Mouse (Mus musculus): ENCODE results near the gene Sytl3.

Sytl3 gene

GRCm38 (mm10) chr17:6752375-6752774 is 93.5 kb downstream of the Sytl3 start:
- no peak for DNase-seq (ENCODE audit: low read depth, low spot score)

- no peak for DNase-seq (ENCODE audit: low read depth, low spot score)
Measured at GRCm38 (mm10) chr17:6755176-6755575, 96.3 kb downstream of the Sytl3 start.

GRCm38 (mm10) chr17:6755873-6756272 is 97.0 kb downstream of the Sytl3 start:
- DNase-seq (ENCODE audit: low read depth, low spot score): no peak

GRCm38 (mm10) chr17:6757902-6758301 is 99.0 kb downstream of the Sytl3 start:
- DNase-seq (ENCODE audit: low read depth, low spot score): no peak

DNA sequence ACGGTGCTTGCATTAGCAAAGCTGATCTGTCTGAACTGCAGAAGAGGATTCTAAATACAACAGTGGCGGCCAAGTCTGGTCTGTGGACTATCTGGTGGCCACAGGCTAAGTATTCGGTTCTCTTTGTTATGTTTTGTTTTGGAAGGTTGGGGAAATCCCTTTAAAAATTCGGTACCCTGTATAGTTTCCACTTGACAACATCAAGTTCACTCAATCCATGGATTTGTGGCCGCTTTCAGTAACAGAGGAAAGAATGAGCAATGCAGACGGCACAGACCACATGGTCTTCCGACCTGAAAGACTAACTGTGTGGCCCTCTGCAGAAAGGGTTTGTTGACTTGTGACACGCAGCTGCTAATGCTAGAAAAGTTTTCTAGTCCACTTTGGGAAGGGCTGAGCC is 100.0 kb downstream of the Sytl3 start:
- DNase-seq (ENCODE audit: low read depth, low spot score): no peak

DNA sequence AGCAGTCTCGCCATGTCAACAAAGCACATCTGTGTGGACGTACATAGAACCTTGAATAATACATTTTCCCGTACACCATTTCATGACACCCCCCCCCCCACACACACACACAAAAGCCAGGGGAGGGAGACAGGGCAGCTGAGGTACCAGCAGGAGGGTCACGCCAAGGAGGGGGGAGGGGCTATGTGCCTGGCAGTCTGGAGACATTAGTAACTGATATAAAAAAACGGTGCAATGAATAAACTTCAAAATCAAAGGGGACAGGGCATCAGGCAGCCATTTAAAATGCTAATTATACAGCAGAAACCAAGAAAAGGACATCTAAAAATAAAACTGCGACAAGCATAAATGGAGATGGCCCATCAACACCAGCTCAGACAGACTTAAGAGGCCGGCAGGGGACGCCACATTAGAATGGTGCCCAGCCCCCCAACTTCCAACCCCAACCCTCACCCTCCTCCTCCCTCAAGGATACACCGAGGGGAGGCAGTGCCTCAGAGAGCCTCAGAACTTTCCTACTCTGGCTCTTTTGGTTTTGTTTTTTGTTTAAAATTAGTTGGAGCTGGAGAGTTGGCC is 100.9 kb downstream of the Sytl3 start:
- DNase-seq (ENCODE audit: low read depth, low spot score): no peak

DNA sequence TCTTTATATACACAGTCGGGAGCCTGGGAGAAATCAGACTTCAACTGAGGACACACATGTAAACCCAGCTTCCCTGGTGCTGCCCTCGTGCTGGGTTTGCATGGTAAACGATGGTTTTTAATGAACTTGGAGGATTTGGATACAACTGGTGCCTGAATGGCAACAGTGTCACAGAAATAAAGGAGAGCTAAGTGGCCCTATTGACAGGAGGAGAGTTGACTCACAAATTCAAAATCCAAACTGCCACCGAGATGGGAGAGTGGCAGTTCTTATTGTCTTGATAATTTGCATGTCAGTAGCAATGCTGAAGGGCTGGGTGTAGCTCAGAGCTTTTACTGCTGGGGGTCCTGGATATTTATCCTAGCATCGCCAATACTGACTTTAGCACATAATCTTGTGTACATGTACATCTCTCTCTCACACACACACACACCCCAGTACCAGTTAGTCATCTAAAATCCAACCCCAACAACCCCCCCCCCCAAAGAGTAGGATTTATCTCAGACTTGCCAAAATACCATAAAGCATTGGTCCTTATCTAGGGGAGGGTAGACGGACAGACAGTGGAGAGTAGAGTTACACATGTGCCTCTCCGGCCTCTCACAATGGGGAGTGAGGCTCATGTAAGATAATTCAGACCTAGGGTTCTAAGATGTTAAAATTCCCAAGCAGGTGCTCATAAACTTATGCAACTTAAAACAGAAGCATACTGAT is 104.8 kb downstream of the Sytl3 start:
- no peak for DNase-seq (ENCODE audit: low read depth, low spot score)

DNA sequence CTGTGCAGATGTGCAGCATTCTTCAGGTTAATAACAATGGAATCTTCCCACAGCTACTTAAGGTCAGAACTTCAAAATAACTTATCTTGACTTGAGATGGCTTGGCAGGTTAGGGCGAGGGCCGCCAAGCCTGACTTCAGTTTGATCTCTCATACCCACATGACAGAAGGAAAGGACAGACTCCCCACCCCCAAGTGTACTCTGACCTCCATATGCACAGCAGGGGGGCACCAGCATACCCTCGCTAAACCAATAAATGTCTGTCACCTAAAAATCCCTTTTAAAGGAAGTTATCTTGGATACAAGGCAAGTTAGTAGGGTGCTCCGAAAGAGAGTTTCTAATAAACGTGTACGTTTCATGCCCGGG is 105.3 kb downstream of the Sytl3 start:
- DNase-seq (ENCODE audit: low read depth, low spot score): no peak

GRCm38 (mm10) chr17:6764730-6765129 is 105.8 kb downstream of the Sytl3 start:
- DNase-seq (ENCODE audit: low read depth, low spot score): no peak

DNA sequence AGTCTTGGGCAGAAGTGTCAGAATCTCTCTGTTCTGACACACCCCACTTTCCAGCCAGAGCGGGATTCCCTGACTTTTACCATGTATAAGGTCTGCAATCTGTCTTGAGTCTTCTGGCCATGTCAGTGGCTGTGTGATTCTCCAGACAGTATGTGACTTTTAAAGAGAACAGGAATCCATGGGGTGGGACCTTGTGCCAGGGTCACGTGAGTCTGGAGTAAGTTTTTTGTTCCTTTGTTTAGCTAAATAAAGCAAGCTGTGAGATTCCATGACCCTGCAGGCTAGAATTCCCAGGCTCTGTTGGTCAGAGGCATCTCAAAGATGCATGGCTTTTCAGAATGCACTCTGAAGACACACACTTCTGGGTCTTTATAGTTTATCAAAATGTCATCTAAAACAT is 107.0 kb downstream of the Sytl3 start:
- no peak for DNase-seq (ENCODE audit: low read depth, low spot score)

GRCm38 (mm10) chr17:6766823-6767222 is 107.9 kb downstream of the Sytl3 start:
- no peak for DNase-seq (ENCODE audit: low read depth, low spot score)

DNA sequence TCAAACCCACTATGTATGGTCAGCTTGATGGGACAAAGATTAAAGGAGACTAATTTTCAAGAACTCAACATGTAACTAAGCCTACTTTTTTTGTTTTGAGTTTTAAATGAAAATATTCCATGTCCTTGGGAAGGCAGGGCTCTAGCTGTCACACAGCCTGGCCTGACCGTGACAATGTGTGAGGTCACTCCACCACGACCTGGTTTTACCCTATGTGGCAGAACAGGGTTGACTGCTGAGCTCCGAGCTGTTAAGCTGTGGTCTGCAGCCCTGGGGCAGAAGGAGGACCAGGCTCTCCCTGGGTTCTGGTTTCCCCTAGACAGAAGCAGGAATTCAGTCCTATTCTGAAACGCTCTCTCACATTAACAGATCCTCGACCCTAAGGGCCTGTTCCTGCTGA is 108.9 kb downstream of the Sytl3 start:
- no peak for DNase-seq (ENCODE audit: low read depth, low spot score)

- no peak for DNase-seq (ENCODE audit: low read depth, low spot score)
Measured at GRCm38 (mm10) chr17:6768301-6768788, 109.5 kb downstream of the Sytl3 start.

GRCm38 (mm10) chr17:6769602-6770001 is 110.7 kb downstream of the Sytl3 start:
- DNase-seq (ENCODE audit: low read depth, low spot score): no peak

DNA sequence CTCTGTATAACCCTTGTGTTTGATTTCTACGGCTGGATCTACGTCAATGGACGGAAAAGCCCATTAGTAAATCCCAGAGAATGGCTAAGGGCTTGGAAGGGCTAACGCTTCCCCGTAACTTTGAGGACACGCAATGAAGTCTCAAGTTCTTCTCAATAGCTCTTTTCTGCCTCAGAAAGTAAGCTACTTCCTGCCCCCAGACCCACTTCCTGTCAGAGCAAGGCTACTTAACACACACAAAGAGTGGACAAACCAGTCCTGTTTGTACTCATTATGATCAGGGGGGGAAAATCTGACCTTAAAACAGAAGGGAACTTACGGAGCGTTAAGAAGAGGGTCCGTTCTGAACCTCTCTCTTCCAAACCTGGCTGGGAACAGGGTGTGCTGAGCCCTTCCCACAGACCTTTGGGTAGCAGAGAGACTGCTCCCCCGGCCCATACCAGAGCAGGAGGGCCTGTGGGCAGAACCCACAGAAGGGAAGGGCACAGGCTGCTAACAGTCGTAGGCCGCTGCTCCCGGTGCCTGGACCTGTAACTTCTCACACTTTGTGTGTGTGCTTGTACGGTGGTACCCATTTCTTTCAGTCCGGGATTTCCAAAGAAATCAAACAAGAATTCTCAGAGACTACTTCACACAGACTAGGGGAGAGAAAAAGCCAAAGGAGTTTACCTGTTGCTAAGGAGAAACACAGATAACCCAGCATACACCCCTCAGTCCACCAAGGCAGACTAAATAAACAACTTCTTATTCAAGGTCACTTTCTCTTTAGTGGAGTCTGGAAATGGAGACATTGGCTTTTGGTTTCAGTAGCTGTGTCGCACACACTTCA is 113.0 kb downstream of the Sytl3 start:
- no peak for DNase-seq (ENCODE audit: low read depth, low spot score)

DNA sequence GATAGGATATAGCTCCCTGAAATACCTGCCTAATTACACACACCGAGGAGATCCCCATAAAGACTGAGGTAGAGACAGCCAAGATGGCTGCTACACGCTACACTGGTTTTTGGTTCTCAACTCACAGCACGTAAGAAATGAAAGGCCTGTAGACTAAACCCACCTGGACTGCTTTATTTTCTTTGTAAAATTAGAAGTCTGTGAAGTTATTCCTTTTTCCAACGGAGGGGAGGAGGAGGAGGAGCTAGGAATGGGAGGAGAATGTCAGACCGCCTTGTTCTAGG is 113.5 kb downstream of the Sytl3 start:
- DNase-seq (ENCODE audit: low read depth, low spot score): no peak

DNA sequence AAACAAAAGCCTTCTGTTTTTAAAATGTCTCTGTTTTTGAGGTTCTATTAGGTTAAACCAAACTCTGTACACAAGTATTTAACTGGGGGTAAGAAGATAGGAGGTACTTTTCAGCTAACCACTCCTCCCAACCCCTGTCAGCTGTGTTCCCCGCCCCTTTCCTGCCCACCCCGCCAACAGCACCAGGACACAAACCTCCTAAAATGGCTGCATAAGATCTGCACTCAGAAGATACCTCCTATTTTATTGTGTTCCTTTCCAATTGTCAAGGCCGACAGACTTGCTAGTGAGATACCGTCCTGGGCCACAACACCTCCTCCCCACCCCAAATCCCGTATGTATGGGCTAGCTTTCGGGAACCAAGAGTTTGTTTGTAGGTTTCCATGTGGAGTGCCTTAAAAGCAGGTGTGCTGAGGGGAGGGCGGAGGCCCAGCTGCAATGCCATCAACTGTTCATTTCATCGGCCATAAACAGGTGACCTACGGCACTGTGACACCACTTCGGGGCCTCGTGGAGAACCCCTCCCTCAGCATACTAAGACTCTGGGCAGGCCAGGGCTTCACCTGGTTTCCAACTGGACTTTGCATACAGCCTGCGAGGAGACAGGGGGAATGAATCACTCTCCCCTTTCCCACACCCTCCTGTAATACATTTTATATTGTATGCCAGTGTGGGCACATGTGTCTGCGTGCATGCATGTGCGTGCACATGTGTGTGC is 114.5 kb downstream of the Sytl3 start:
- no peak for DNase-seq (ENCODE audit: low read depth, low spot score)

- DNase-seq (ENCODE audit: low read depth, low spot score): no peak
Measured at GRCm38 (mm10) chr17:6775221-6775620, 116.3 kb downstream of the Sytl3 start.

- DNase-seq (ENCODE audit: low read depth, low spot score): no peak
Measured at GRCm38 (mm10) chr17:6775671-6776070, 116.8 kb downstream of the Sytl3 start.

DNA sequence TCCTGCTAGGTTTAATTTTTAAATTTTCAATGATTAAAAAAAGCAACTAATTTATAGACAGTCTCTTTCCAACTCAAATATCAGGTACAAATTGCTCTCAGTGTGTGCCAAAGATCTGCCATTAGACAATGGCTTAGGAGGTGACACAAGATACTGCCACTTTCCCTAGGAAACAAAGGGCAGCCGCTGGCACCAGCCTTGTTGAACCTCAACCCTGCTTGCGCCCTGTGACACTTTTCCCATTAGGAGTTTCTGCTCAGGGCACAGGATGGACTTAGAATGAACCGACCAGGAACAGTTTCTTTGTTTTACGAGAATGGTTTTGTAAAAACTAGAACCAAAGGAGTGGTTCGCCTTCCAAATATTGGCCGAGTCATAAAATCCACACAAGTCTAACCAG is 117.2 kb downstream of the Sytl3 start:
- no peak for DNase-seq (ENCODE audit: low read depth, low spot score)

GRCm38 (mm10) chr17:6776576-6776975 is 117.7 kb downstream of the Sytl3 start:
- DNase-seq (ENCODE audit: low read depth, low spot score): no peak

GRCm38 (mm10) chr17:6777061-6777460 is 118.2 kb downstream of the Sytl3 start:
- DNase-seq (ENCODE audit: low read depth, low spot score): no peak

Data from 3T3-L1 (cell line).